Mouse (Mus musculus): ENCODE results near the gene Iqgap1.
"Not testable (repeated sequence)": the region's sequence is repeated elsewhere in the genome, so short reads cannot be mapped to it uniquely, and the experiment has no call there.

Gene Iqgap1

DNA sequence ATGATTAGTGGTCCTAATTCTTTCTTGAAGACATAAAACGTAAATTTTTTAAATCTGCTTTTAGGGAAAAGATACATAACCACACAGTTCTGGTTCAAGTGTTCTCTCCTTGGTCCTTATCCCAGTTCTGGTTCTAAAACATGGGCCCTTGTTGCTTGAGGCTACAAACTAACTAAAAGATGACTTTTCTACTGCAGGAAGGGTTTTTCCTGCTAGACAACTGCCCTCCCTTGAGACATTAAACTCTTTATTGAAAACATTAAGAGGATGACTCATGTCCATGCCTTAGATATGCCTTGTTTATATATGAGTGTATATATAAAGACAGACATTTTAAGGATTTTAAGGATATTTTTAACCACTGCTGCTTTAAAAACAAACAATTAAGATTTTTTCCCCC is 17.4 kb upstream of the Iqgap1 start:
- DNase-seq (ENCODE audit: low spot score in 2 of 2): no peak

DNA sequence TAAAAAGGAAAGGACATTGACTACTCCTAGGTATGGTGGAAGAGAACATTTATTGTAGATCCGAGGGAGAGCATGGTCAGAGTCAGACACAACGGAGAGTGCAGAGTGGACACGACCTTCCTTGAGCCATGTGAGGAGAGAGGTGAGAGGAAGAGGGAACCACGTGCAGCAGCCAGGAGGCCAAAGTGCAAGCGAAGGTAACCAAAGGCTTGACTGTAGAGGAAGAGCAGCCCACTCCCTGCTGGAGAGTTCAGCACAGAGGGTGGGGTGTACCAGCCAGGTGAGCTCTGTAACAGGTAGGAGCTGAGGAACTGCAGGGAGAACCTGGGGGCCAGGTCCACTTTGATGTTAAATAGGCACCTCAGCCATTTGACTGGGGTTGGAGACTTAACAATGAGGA is 16.4 kb upstream of the Iqgap1 start:
- no peak for DNase-seq (ENCODE audit: low spot score in 2 of 2)

DNA sequence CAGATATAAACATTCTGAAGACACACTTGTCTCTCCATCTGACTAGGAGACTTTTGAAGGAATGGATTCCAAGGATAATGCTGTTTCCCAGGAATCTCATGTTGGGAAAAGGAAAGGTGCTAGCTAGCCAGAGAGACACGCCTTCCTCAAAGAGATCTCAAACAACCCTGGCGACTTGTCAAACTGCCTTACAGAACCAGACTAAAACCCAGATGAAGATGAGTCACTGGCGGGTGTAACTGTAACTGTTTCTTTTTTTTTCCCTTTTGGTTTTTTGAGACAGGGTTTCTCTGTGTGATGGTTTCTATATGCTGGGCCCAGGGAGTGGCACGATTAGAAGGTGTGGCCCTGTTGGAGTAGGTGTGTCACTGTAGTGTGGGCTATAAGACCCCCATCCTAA is 15.2 kb upstream of the Iqgap1 start:
- DNase-seq (ENCODE audit: low spot score in 2 of 2): no peak

DNA sequence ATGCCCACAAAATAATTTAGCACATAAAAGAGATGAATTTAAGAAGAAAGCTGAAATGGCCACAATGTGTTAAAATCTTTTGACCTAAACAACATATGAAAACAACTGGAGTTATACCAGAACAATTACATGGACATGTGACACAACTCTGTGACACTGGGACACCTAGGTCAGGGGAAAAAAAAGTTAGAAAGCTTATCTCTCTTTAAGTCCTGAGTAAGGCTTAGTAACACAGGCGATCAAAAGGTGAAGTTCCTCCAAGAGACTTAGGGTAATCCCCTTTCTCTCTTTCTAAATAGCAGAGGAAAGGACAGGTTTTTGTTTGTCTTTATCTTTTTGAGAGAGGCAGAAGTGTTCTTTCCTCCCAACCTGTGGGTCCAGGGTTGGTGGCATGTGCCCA is 14.5 kb upstream of the Iqgap1 start:
- no peak for DNase-seq (ENCODE audit: low spot score in 2 of 2)

DNA sequence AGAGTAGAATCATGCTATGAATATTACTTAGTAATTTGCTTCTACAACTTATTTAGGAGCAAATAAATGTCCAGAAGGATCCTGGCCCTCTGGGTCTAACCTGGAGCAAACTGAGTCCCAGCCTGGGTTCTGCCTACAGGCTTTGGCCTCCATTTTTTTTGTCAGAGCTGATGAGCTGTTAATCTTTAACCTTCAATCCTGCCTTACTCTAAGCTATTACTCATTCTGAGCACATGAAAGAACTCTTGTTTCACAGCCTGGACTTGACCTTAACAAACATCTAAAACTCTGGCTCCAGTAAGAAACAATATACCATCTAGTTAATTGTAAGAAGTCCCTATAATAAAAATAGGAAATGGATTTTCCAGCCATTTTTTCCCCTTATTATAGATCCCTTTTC is 14.0 kb upstream of the Iqgap1 start:
- DNase-seq (ENCODE audit: low spot score in 2 of 2): no peak

DNA sequence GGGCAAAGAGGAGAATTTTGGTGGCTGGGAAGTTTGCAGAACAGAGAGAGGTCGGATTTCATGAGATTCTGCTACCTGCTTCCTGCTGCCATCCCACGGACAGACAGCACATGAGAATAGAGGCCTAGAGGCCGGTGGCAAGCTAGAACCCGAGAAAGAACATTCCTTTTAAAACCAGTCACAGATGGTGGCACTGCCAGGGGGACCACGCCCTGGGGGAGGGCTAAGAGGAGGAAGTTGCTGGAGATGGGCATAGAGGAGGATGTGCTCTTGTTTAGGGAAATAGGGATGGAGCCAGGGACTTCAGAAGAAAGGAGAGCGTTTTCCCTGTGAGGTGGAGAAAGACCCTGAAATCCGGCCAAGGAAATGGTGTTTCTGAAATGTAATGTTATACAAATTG is 12.5 kb upstream of the Iqgap1 start:
- no peak for DNase-seq (ENCODE audit: low spot score in 2 of 2)

DNA sequence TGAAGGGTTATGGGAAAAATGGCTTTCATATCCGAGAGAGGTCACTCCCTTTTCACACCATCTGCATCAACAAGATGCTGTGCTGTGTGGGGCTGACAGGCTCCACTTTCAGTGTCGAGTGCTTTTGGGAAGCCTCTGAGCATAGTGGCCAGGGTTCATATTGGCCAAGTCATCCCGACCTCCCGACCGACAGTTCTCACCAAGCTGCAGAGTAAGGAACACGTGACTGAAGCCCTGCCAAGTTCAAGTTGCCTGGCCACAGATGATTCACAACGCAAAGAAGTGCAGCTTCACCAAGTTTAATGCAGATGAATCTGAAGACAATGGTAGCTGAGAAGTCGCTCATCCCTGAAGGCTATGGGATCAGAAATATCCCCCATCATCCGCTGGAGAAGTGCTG is 12.0 kb upstream of the Iqgap1 start:
- DNase-seq (ENCODE audit: low spot score in 2 of 2): no peak

DNA sequence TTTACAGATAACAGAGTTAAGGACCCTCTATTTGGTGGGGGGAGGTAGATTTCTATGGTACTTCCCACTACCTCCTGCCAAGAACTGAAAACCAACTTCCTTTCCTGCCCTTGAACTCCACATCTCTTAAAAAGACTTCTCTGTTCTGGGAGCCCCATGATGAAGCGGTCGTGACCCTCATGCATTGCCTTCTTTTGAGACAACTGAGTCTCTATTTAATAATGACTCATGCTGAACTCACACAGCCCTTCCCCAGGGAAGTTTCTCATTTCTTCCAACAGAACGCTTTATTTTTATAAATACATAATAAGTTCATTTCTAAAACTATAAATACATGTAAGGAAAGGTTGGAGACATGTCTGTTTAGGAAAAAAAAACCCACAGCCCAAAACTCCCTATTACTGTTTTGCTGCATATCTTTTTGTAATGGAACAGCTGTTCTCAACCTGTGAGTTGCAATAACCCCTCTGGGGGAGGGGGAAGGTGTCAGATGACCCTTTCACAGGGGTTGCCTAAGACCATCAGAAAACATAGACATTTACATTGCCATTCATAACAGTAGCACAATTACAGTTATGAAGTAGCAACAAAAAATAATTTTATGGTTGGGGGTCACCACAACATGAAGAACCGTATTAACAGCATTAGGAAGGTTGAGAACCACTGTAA is 10.3 kb upstream of the Iqgap1 start:
- DNase-seq (ENCODE audit: low spot score in 2 of 2): no peak

DNA sequence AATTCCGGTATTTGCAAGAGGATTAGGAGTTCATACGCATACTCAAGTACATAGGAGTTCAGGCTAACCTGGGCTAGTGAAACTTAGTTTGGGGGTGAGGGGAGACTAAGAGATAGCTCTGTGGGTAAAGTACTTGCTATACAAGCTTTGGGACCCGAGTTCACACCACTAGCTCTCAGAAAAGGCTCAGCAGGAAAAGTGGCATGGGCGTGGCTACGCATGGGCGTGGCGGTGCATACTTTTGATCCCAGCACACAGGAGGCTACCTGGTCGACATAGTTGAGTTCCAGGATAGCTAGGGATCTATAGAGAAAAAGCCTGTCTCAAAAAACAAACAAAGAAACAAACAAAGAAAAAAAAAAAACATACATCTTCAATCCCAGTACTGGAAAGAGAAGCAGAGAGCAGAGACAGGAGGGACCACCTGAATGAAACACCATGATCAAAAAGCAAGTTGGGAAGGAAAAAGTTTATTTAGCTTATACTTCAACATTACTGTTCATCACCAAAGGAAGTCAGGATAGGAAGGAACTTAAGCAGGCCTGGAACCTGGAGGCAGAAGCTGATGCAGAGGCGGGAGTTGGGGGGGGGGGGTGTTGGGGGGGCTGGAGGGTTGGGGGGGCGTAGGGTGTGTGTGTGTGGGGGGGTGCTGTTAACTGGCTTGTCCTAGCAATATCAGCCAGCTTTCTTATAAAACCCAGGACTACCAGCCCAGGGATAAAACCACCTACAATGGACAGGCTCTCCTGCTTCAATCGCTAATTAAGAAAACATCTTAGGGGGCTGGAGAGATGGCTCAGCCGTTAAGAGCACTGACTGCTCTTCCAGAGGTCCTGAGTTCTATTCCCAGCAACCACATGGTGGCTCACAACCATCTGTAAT is 8.1 kb upstream of the Iqgap1 start:
- no peak for DNase-seq (ENCODE audit: low spot score in 2 of 2)

DNA sequence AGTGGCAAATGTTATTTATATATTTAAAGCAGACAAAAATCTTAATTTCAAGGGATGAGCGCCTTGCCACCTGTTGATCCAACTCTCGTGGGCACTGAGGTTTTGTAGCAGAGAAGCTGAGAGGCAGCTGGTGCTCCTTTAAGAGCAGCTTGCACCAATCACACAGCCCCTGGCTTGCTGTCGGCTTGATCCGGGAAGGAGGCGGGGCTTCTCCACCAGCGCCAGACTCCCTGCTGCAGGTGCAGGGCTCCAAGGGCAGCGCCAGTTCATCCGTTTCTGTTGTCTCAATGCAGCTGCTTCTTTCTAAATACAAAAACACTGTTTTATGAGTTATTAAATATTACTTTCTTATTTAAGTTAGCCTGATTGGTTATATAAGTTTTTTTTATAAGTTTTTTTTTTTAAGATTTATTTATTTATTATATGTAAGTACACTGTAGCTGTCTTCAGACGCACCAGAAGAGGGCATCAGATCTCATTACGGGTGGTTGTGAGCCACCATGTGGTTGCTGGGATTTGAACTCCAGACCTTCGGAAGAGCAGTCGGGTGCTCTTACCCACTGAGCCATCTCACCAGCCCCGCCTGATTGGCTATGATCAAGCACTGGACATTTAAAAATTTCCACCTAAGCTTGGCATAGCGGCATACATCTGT is 7.3 kb upstream of the Iqgap1 start:
- not testable (repeated sequence) for DNase-seq (ENCODE audit: low spot score in 2 of 2)

DNA sequence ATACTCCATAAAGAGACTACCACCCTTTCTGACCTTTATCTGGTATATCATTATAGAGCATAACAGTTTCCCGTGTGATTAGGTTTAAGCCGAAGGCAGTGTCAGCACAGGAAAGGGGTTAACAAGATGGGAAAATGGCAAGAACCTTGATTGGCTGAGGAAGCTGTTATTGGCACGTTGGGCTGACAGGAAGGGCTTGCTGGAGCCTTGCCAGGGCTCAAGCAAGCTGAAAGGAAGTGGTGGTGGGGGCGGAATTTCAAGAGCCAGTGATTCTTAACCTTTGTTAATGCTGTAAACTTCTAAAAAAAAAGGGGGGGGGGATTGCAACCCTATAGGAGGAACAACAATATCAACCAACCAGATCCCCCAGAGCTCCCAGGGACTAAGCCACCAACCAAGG is 6.4 kb upstream of the Iqgap1 start:
- DNase-seq (ENCODE audit: low spot score in 2 of 2): no peak

DNA sequence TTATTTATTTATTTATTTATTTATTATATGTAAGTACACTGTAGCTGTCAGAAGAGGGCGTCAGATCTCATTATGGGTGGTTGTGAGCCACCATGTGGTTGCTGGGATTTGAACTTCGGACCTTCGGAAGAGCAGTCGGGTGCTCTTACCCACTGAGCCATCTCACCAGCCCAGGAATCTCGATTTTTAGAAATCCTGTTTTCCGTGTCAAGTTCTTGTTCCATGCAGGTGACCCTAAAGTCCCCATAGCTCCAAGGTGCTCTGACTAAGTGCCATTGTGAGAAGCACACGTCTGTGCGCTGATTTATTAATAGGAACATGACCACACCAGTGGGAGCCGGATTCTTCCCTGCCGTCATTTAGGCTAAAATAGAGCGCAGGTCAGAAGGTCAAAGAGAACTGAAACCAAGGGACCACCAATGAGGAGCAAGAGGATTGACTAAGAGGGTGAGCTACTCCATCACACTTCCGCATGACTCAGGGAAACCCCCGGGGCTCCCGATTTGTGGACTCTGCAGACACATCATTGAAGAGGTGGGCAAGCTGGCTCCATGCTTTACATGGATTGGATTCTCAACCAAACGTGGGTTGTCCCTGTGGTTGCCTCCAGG is 4.5 kb upstream of the Iqgap1 start:
- DNase-seq (ENCODE audit: low spot score in 2 of 2): no peak

DNA sequence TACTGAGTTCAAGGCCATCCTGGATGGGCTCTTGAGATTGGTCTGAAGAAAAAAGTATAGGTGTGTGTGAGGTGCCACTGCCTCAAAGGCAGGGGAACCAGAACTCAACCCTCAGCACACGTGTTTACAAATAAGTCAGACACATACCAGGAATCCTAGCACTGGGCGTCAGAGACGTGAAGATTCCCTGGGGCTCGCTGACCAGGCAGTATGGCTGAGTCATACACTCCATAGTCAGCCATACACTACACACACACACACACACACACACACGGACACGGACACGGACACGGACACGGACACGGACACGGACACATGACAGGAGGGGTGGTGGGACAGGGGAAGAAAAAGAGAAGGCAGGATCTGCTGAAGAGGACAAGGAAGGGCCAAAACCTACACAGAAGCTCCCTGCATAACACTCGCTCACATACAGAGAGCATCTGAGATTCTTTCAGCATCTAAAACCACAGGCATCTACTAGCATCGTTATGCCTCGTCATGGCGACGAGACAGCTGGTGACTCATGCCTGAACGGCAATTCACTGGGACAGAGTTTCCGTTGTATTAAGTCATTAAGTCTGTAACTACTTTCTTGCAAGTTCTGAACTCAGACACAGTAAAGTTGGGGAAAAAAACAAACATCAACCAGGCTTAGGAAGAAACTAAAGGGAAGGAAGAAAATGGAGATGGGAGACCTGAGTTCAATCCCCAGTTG is 2.5 kb upstream of the Iqgap1 start:
- no peak for DNase-seq (ENCODE audit: low spot score in 2 of 2)

DNA sequence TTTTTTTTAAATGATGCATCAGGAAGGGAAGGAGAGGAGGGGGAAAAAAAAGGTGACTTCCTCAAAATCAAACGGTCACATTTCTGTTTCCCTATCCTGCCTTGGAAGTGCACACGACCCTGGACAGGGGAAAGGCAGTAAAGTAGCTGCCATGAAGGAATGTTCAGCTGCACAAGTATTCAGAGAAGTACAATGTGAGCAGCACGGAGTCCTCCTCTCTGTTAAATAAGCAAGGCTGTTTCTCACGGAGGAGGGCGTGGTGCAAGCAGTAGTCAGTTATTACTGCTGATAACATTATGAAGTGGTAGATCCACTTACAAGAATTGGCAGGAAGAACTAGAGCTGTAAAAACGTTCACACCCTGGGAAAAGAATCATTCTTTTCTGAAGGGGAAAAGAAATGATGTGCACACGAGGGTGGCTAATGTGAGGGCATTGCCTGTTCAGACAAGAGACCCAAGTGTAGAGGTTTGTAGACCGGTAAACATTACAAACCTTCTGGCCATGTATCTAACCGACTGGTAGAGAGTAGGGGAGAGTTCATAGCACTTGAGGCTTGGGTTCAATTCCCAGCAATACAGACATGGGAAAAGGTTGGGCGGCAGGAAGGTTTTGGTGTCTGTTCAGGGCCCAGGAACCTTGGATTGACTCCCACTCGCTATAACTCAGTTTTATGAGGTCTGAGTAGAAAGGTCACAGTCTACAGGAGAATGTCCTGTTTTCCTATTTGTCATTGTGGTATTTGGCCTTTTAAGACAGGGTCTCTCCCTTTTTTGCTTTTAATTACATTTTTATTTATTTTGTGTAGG is 1.7 kb downstream of the Iqgap1 start:
- DNase-seq (ENCODE audit: low spot score in 2 of 2): no peak

DNA sequence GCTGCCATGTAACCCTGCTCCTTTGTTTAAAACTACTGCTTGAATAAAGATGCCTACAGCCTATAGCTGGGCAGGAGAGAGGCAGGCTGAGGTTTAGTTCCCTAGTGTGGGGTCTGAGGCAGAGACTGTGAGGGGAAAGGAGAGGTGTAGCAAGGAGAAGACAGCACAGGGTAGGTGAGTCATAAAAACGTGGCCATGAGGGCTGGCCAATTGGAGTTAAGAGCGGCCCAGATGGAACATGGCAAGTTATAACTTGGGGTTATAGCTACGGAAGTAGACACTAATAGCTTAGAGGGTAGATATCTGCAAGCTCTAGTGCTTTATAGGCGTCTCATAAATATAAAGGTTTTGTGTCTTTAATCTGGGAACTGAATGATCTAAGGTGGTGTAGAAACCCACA is 2.5 kb downstream of the Iqgap1 start:
- no peak for DNase-seq (ENCODE audit: low spot score in 2 of 2)

DNA sequence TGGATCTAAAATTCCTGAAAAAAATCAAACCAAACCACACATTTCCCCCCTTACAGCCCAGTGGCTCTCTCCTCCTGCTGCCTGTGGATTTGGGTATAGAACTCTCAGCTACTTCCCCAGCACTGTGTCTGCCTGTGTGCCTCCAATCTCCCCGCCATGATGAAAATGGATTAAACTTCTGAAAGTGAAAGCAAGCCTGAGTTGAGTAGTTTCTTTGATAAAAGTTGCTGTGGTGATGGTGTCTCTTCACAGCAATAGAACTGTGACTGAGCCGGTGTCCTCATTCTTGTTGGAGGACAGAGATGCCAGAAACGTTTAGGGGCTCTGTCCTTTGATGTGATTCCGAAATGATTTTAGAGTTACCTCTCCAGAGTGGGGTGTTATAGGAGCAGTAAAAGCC is 4.9 kb downstream of the Iqgap1 start:
- DNase-seq (ENCODE audit: low spot score in 2 of 2): no peak

DNA sequence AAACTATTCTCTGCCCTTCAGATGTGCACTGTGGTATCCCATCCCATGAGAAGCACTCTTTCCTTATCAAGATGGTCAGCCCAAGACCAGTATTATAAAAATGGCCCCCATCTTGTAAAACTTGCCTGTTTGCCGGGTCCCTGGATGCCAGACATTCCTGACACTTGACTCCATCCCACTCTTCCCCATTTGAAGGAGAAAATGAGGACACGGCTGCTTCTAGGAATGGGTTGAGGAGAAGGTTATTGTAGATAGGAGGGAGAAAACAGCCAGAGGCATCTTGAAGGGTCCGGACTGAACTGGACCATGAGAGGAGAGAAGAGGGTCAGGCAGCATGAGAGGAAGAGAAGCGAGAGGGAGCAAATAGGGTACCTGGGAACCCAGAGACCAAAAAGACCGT is 9.1 kb downstream of the Iqgap1 start:
- DNase-seq (ENCODE audit: low spot score in 2 of 2): no peak

DNA sequence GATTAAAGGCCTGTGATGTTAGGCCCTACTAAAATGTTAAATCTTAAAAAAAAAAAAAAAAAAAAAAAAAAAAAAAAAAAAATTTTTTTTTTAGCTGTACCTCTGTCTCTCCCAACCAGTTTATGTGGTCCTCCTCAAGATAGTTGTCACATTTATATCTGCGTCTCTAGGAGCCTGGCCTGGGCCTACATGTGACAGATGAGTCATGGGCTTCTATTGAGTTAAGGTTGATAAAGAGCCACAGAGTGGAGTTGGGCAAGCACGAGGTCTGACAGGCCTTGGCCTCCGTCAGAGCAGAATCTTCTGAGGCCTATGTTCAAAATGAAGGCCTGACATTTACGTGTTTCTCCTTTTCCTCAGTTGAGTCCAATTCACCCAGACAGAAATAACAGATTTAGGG is 12.4 kb downstream of the Iqgap1 start:
- no peak for DNase-seq (ENCODE audit: low spot score in 2 of 2)

DNA sequence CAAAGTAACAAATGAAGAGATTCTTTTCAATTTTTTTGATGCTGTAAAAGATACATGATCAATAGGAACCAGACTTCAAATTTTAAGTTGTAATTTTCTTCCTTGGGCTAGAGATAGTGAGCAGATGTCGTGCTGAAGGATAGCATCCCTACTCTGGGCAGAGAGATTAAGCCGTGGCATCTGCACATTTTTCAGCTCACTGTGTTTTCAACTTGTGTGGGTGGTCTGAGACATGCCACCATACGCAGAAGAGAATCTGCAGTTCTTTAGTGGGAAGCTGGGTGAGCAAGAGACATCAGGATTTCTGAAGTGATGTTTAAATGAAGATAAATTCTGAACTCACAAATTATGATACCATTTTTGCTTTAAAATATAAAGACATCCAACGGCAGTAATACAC is 19.4 kb downstream of the Iqgap1 start:
- DNase-seq (ENCODE audit: low spot score in 2 of 2): no peak

DNA sequence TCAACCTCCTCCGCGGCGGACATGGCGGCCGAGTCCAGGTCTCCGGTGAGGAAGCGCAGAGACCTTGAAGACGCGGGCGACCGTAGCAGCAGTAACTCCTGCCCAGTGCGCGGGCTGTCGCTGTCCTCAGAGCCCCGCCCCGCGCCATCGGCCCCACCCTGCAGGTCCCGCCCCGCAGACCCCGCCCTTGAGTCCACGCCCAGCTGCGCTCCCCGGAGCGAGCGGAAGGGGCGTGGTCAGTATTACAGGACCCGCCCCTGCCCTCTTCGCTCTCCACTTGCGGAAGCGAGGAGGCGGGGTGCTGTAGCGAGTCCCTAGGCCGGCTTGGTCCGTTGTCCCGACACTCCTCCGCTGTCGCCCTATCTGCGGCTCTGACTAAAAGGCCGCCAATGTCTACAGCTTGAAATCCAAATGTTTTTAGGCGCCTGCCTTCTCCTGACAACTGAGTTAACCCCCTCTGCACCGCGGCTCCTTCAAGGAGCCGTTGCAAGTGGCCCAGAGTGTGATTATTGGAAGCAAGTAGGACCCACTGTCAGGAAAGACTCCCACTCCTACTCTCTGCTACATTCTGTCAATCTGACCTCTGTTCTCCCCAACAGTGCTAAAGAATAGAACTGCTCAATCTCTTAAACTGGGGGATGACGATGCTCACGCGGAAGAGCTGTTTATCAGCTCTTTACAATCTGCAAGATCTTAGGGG is 22.5 kb downstream of the Iqgap1 start:
- DNase-seq (ENCODE audit: low spot score in 2 of 2): peak; percentile 94 to 95
